Mouse (Mus musculus) monocyte, adult 5-6 weeks (primary cell): ENCODE data around the gene Icam4. TPM values are rescaled to one million over a fixed set of nuclear protein-coding genes. Genes with fewer than 3 reads are reported as not detected.
"Not testable (repeated sequence)": the region's sequence is repeated elsewhere in the genome, so short reads cannot be mapped to it uniquely, and the experiment has no call there.

Source experiments
- ATAC-seq: fragments of 153-309, 156-312 bp; replicated peaks from 2 replicates; pipeline ENCODE4 v1.8.0; 2017; ENCODE audit warnings: mild to moderate bottlenecking; ENCODE audit not compliant: low TSS enrichment, insufficient number of reproducible peaks, severe bottlenecking, poor library complexity, low FRiP score
- total RNA-seq: library from RNA; stranded (forward); fragments of 200-1000, 200-491, 200-594 nt; gene quantifications from 3 replicates; pipeline ENCODE4 v1.2.3, GENCODE M21; 2017

The Icam4 gene
- total RNA-seq, 1 experiment from 2014 or later: 3.0 TPM

DNA sequence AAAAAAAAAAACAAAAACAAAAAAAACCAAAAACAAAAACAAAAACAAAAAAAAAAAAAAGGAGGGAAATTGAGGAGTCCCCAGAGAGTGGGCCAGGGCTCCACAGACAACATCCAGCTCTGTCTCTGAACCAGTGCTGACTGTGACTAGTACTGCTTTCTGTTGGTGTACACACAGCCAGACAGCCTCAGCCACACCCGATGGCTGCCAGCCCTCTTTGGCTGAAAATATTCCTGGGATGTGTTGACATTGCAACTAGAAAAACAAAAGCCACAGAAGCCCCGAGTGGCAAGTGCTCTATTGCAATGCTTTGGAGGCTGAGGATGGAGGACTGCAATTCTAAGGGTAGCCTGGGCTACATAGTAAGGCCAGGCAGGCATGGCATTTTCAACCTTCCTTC is 18.8 kb upstream of the Icam4 start:
- ATAC-seq: no peak

DNA sequence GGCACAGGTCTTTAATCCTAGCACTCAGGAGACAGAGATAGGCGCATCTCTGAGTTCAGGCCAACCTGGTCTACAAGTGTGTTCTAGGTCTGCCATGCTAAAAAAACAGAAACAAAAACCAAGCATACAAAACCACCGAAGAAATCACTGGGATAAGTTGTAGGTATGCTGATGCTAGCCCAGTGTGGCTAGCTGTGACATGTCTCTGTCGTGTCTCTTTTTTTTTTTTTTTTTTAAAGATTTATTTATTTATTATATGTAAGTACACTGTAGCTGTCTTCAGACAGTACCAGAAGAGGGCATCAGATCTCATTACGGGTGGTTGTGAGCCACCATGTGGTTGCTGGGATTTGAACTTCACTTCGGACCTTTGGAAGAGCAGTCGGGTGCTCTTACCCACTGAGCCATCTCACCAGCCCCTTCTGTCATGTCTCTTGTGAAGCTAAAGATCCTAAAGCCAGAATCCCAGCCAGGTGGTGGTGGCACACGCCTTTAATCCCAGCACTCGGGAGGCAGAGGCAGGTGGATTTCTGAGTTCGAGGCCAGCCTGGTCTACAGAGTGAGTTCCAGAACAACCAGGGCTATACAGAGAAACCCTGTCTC is 18.1 kb upstream of the Icam4 start:
- not testable (repeated sequence) for ATAC-seq

DNA sequence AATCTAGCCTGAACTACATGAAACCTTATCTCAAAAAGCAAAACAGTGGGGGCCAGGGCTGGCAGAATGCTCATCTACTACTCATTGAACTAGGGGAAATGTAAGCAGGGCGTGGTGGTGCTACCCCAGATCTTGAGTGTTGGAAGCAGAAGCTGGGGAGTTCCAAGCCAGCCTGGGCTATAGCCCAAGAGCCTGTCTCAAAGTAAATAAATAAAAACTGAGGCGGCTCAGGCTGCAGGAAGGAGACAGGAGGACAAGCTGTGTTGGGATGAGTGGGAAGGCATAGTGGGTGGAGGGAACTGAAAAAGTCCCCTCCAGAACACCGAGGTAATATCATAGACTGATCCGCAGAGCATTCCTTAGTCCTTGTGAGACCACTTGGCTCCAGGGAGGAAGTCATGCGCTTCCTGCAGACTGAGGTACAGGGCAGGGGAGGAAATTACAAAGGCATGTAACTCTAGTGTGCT is 17.3 kb upstream of the Icam4 start:
- no peak for ATAC-seq

DNA sequence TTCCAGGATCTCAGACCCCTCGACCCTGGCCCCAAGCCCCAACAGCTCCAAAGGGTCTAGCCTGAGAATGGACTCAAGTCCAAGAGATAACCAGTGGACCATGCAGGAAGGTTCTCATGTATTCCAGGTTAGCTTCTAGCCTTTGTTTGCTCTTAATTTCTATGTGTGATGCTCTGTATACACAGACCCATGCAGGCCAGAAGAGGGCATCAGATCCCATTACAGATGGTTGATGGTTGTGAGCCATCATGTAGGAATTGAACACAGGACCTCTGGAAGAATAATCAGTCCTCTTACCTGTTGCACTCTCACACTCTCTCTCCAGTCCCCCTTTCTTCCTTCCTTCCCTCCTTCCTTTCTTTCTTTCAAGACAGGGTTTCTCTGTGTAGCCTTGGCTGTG is 16.8 kb upstream of the Icam4 start:
- no peak for ATAC-seq

DNA sequence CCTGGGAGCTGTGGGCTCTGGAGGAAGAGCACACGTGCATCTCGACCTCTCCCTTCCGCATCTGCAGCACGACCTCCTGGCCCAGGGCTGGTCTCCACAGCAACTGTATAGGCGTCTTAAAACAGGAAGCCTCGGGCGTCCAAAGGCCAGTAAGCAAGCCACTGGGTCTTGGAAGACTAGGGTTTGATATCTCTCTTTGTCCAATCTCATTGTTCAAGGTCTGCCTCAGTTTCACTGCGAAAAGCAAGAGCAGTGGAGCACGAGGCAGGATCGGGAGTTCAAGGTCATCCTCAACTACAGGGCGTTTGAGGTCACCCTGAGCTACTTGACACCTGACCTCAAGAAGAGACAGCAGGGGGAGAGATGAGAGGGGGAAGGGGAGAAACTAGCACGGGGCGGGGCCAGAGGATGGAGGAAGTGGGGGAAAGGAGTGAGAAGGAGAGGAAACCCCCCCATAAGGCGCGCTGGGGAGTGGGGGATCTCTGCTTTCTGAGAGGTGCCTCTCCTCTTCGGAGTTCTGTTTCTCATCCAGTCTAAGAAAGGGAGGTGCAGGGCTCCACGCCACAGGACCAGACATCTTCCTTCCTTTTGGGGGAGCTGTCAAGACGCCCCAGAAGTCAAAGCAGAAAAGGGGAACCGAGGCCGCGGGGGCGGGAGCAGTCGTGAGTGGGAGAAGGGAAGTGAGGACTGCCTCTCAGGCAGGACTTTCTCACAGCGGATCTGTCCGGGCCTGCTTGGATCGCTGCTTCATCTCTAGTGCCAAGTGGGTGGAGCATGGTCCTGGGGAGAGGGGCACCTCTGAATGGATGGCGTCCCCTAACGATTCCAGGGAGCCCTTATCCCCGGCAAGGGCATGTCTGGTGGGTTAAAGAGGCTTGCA is 14.2 kb upstream of the Icam4 start:
- ATAC-seq: peak; percentile 85

DNA sequence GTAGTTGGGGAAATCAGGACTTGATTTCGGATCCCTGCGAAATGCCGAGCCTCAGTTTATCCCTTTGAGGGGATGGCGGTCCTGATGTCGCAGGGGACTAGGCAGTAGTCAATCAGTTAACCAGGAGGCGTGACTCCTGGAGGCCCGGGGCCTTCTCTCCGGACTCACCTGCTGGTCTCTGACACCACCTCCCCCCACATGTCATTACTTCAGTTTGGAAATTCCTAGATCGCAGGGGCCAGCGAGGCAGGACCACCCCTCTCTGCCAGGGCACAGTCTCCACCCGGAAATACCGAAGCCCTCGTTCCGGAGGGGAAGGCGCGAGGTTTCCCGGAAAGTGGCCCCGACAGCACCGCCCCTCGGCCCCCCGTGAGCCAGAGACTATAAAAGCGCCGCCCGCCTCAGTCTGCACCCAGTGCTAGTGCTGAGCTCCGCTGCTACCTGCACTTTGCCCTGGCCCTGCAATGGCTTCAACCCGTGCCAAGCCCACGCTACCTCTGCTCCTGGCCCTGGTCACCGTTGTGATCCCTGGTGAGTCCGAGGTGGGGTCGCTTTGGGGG is 13.5 kb upstream of the Icam4 start, which contains the start of gene Icam1:
Gene Icam1, plus strand, starts transcription at position 415 of the 560 bp plus-strand sequence.
- ATAC-seq: peak; percentile 25; the same call in 1 of the 2 replicates

DNA sequence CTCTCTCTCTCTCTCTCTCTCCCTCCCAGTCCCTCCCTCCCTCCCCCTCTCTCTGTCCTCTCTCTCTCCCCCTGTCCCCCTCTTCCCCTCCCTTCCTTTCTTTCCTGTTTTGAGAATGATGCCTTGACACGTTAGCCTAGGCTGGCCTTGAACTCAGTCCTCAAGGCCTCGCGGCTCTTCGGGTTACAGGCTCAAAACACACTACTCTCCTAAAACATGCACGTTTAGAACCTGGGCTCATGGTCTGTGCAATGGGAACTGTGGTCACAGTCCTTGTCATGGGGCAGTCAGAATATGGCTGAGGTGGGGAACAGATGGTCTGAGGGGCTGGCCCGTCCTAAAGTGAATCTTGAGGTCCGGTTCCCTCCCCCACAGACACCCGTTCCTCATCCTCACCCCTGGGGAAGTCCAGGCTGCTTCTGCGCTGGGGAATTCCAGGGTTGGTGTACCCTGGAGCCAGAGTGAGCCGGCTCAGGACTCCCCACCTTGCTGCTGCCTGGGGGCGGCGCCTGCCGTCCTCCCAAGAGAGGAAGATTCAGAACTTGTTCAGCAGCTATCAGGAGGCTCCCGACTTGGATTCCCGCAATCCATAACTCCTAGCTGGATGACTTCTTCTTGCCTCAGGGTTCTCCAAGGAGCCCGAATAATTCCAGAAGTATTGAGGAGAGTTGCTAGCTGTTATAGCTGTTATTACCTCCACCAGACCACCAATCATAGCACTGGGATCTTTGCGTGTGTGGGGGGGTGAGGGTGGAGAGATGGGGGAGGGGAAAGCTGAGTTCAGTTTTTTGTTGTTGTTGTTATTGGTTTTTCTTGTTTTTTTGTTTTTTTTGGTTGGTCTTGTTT is 12.6 kb upstream of the Icam4 start:
- ATAC-seq: 0 out of 2 replicates have a peak, but pooled peaks have one; percentile 12

DNA sequence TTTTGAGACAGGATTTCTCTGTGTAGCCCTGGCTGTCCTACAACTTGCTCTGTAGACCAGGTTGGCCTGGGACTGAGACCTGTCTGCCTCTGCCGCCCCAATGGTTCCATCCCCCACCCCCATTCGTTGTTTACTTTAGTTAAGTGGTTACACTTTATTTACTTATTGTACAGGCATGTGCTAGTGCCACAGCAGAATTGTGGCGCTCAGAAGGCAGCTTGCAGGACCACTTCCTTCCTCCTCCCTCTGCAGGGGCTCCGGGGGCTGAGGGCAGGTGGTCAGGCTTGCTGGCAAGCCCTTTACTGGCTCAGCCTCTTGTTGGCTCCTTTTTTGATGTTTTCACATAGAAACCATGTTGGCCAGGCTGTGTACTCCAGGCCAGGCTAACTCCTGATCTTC is 12.0 kb upstream of the Icam4 start:
- ATAC-seq: no peak

DNA sequence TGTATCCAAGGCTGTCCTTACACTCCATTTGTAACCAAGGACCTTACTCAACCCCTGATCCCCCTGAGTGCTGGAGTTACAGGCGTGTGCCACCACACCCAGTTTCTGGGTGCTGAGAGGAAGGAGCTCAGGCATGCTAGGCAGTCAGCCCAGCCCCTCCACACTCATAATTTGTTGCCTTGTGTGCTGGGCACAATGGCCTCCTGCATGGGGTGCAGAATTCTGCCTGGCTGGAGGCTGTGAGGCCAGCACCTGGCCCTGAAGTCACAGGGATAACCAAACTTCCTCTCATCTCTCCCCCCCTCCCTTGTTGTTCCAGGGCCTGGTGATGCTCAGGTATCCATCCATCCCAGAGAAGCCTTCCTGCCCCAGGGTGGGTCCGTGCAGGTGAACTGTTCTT is 10.6 kb upstream of the Icam4 start:
- no peak for ATAC-seq

DNA sequence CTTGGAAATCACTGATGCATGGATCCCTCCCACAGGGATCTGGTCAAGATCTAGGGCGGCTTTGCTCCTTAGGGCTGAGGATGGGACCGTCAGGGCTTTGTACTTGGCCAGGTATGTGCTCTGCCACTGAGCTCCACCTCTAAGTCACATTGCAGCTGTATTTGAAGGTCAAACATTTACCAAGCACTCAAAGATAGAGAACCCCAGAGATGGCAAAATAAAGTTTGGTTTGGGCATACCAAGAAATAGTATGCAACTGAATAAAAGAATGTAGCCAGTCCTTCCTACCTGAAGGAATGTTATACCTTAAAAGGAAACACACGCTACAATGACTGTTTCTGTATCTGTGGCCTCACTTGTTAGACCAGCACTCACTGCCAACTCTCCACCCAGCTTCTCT is 7.8 kb upstream of the Icam4 start:
- ATAC-seq: no peak

DNA sequence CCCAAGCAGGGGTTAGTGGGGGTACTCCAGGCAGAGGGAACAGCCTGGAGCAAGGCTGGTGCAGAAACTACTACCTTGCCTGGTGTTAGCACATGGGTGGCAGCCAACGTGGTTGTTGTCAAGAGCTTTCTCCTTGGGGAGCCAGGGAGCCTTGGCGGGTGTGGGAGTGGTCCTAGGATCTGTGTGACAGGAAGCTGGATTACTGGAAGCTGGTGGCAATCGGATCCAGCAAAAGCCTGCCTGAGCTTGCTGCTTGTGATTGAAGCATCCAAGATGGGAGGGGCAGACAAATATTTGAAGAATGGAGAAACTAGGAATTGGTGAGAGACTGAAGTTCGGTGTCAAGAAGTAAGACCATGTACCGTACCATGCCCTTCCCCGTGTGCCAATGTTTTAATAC is 6.9 kb upstream of the Icam4 start:
- no peak for ATAC-seq

DNA sequence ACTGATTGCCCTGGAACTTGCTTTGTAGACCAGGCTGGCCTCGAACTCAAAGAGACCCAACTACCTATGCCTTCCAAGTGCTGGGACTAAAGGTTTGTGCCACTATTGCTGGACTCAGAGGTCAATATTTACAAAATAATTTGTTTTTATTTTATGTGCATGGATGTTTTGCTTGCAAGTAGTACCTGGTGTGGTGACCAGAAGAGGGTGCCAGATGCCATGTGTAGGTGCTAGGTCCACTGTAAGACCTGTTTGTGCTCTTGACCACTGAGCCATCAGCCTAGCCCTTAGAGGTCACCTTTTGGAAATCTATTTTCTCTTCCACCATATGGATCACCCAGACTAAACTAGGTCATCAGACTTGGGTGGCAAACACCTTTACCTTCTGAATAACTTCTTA is 6.4 kb upstream of the Icam4 start:
- ATAC-seq: no peak

DNA sequence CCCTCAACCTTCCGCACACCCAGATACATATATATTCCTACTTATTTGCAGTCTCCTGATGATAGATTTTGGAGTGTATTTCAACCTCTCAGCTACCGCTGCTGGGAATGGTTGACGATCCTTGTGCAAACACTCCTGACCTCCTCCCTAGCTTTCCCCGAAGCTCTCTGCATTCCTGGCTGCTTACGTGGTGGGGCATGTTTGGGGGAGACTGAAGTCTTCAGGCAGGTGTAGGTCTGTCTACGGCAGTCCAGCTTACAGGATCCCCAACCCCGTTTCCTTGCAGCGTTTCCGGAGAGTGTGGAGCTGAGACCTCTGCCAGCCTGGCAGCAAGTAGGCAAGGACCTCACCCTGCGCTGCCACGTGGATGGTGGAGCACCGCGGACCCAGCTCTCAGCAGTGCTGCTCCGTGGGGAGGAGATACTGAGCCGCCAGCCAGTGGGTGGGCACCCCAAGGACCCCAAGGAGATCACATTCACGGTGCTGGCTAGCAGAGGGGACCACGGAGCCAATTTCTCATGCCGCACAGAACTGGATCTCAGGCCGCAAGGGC is 3.8 kb upstream of the Icam4 start:
- no peak for ATAC-seq

DNA sequence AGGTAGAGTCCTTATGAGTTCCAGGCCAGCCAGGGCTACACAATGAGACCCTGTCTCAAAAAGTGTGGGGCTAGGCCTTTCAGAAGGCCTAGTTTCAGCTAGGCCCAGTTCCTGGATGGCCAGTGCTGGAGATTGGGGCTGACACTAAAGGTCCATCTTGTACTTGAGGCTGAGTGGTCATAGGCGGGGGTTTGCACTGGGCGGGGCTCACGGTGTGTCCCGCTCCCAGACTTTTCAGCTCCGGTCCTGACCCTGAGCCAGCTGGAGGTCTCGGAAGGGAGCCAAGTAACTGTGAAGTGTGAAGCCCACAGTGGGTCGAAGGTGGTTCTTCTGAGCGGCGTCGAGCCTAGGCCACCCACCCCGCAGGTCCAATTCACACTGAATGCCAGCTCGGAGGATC is 2.3 kb upstream of the Icam4 start:
- no peak for ATAC-seq

DNA sequence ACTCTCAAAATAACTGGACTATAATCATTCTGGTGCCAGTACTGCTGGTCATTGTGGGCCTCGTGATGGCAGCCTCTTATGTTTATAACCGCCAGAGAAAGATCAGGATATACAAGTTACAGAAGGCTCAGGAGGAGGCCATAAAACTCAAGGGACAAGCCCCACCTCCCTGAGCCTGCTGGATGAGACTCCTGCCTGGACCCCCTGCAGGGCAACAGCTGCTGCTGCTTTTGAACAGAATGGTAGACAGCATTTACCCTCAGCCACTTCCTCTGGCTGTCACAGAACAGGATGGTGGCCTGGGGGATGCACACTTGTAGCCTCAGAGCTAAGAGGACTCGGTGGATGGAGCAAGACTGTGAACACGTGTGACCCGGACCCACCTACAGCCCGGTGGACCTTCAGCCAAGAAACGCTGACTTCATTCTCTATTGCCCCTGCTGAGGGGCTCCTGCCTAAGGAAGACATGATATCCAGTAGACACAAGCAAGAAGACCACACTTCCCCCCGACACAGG is 1.3 kb upstream of the Icam4 start:
- ATAC-seq: no peak

DNA sequence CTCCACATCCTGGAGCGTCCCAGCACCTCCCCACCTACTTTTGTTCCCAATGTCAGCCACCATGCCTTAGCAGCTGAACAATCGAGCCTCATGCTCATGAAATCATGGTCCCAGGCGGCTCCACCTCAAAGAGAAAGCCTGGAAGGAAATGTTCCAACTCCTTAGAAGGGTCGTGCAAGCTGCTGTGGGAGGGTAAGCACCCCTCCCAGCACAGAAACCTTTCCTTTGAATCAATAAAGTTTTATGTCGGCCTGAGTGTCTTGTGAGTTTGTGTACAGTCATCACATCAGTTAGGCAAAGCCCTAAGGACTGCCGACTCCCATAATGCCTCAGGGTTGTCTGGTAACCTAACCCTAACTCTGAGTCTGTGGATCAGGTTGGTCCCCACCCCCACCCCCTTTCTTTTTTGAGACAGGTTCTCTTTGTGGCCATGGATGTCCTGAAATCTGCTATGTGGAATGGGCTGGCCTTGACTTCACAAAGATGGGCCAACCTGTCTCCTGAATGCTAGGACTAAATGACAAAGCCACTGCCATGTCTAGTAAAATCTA is 538 bp upstream of the Icam4 start:
- no peak for ATAC-seq

DNA sequence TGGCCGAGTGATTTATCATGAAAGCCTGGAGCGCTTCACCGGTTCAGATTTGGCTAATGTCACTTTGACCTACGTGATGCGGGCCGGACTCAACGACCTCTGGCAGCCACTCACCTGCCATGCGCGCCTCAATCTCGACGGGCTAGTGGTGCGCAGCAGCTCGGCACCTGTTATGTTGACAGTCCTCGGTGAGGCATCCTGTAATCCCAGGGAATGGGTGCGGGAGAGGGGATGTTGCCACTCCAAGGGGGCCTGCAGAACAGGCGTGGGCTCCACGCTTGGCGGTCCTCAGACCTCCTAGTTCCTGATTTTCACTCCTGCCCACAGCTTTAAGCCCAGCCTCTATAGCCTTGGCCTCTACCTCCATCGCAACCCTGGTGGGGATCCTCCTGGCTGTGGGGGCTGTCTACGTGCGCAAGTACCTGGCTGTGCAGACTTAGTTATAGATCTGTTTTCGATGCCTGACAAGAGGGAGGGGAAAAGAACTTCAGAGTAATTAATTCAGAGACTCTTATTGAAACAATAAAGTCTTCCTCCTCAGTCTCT is 955 bp downstream of the Icam4 start:
- ATAC-seq: no peak

DNA sequence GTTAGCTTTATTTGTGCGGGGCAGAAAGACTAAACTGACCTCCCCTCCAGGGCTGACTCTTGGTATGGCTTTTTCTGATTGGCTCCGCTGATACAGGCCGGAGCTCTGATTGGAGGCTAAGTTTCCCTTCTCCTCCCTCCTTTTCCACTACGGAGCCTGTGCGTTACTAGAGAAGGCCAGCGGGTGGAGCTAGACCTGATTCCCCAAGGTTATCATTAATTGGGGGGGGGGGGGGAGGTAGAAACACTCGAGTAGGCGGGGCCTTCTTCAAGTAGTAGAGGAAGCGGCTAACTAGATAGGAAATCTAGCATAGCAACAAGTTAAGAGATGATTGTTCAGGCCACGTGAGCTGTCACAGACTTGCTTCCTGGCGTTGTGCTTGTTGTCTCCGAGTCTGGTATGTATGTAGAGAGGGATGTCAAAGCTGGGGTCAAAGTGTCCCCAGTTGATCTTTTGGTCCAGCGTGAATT is 1.6 kb downstream of the Icam4 start:
- peak; percentile 84 for ATAC-seq
